10 mouse cellular contexts compared by ENCODE assay signal in genomic region chr12:112793601-112794355, GRCm38 (mm10). TPM values are rescaled to one million over a fixed set of nuclear protein-coding genes. Genes with fewer than 3 reads are reported as not detected.
DNase-seq lines count a peak whose midpoint lies in the region; ATAC-seq and TF ChIP-seq lines count a peak whose summit lies in the region.
"Had no signal": no experiment of that assay in that cellular context is flagged by ENCODE, and none has a peak within 500 bp of the region (broad histone marks: within the 10 kb centered on the region; RNA-seq: fewer than 3 reads in every experiment).

No protein-coding gene starts in this region.

- no peak for TF ChIP-seq CTCF in forebrain, postnatal 0 days (IDR thresholded peaks at IDR 0.05; ENCODE audit: low read depth)

- H3K4me3 ChIP-seq in forebrain, embryonic 10.5 days = no peak overlapping the region
- no peak overlapping the region for H3K4me3 ChIP-seq in forebrain, postnatal 0 days (ENCODE audit: low read depth, low read length)
- no peak overlapping the region for H3K4me3 ChIP-seq in lung, embryonic 15.5 days

- ATAC-seq in forebrain, postnatal 0 days = no peak
- ATAC-seq in lung, embryonic 15.5 days (ENCODE audit: borderline replicate concordance, extremely low read depth, low FRiP score, low TSS enrichment) = peak; percentile 44; the same call in 1 of the 2 replicates
- ATAC-seq: Patski had no signal

- H3K27ac ChIP-seq in forebrain, embryonic 10.5 days = peak overlapping the region; percentile 56; the same call in 1 of the 2 replicates
- H3K27ac ChIP-seq in forebrain, postnatal 0 days (ENCODE audit: low read depth, low read length) = no peak overlapping the region
- no peak overlapping the region for H3K27ac ChIP-seq in lung, embryonic 15.5 days
- H3K27ac ChIP-seq: kidney, postnatal 0 days had no signal

- 78% methylated on average over 13 of the region's 13 CpGs for WGBS in forebrain, embryonic 10.5 days
- 73% methylated on average over 13 of the region's 13 CpGs for WGBS in forebrain, postnatal 0 days
- 54% methylated on average over 13 of the region's 13 CpGs for WGBS in lung, embryonic 15.5 days

- H3K9ac ChIP-seq in forebrain, postnatal 0 days = no peak overlapping the region
- no peak overlapping the region for H3K9ac ChIP-seq in lung, embryonic 15.5 days

- peaks cover 34% of the 10 kb centered on the region for H3K27me3 ChIP-seq in forebrain, embryonic 10.5 days (ENCODE audit: poor library complexity, severe bottlenecking)
- no peaks in the 10 kb centered on the region for H3K27me3 ChIP-seq in forebrain, postnatal 0 days (ENCODE audit: insufficient read depth, low read length)
- peaks cover 12% of the 10 kb centered on the region for H3K27me3 ChIP-seq in lung, embryonic 15.5 days
- H3K27me3 ChIP-seq: Patski had no signal

- no peak overlapping the region for H3K4me2 ChIP-seq in forebrain, postnatal 0 days (ENCODE audit: low read depth)
- peak overlapping the region; percentile 21; the same call in 1 of the 2 replicates for H3K4me2 ChIP-seq in lung, embryonic 15.5 days

- no peaks in the 10 kb centered on the region for H3K36me3 ChIP-seq in forebrain, embryonic 10.5 days (replicated peaks)
- H3K36me3 ChIP-seq in forebrain, postnatal 0 days (ENCODE audit: insufficient read depth) = no peaks in the 10 kb centered on the region
- no peaks in the 10 kb centered on the region for H3K36me3 ChIP-seq in lung, embryonic 15.5 days

- H3K9me3 ChIP-seq in forebrain, embryonic 10.5 days = no peaks in the 10 kb centered on the region
- no peaks in the 10 kb centered on the region for H3K9me3 ChIP-seq in forebrain, postnatal 0 days (ENCODE audit: low read length)
- H3K9me3 ChIP-seq in lung, embryonic 15.5 days = no peaks in the 10 kb centered on the region

- no peak for DNase-seq in forebrain, embryonic 10.5 days (ENCODE audit: extremely low spot score, low spot score)
- no peak for DNase-seq in forebrain, postnatal 0 days
- DNase-seq in Muller cell, postnatal 12 days (ENCODE audit: inconsistent ontology term) = peak; percentile 63
- peak; percentile 89 to 91 for DNase-seq in heart, adult 18-20 months
- no peak for DNase-seq in spleen, adult 18-20 months
- no peak for DNase-seq in thymus, postnatal 14 days
- no peak for DNase-seq in T-cell, adult 2 months (ENCODE audit: low spot score)

- H3K4me1 ChIP-seq in forebrain, embryonic 10.5 days = peaks cover 31% of the 10 kb centered on the region
- peaks cover 4% of the 10 kb centered on the region; the same call in 1 of the 2 replicates for H3K4me1 ChIP-seq in forebrain, postnatal 0 days (ENCODE audit: insufficient read depth)
- H3K4me1 ChIP-seq in lung, embryonic 15.5 days = peaks cover 48% of the 10 kb centered on the region

RNA-seq across cellular contexts. Expression of gene Ahnak2, which starts 8.7 kb away (rescaled TPM):
- polyA plus RNA-seq in forebrain, embryonic 10.5 days (2016; fragmentation: Nextera tagmentation; extraction: Ambion mirVana) = 0.05 and 0.11 TPM in 2 replicates
- 2.5 and 3.0 TPM in 2 replicates for total RNA-seq in forebrain, postnatal 0 days (2014; rRNA removed)
- 0.88 and 1.3 TPM in 2 replicates for polyA plus RNA-seq in forebrain, postnatal 0 days (2015; fragmentation: Nextera tagmentation; extraction: Ambion mirVana)
- 10 to 100 TPM; 15.3 to 16.6 TPM for total RNA-seq in heart, adult 18-20 months (2021)
- 0.72 and 0.98 TPM in 2 replicates for polyA plus RNA-seq in lung, embryonic 15.5 days (2015; fragmentation: Nextera tagmentation; extraction: Ambion mirVana)

RNA-seq across cellular contexts. Expression of gene Clba1, which starts 15.0 kb away (rescaled TPM):
- polyA plus RNA-seq in forebrain, embryonic 10.5 days (2016; fragmentation: Nextera tagmentation; extraction: Ambion mirVana) = 11.3 and 12.3 TPM in 2 replicates
- total RNA-seq in forebrain, postnatal 0 days (2014; rRNA removed) = 17.6 and 19.5 TPM in 2 replicates
- 23.5 and 26.1 TPM in 2 replicates for polyA plus RNA-seq in forebrain, postnatal 0 days (2015; fragmentation: Nextera tagmentation; extraction: Ambion mirVana)
- 1 to 10 TPM; 2.0 to 2.2 TPM for total RNA-seq in heart, adult 18-20 months (2021)
- 6.9 and 7.4 TPM in 2 replicates for polyA plus RNA-seq in lung, embryonic 15.5 days (2015; fragmentation: Nextera tagmentation; extraction: Ambion mirVana)

RNA-seq across cellular contexts. Expression of gene Pld4, which starts 33.3 kb away (rescaled TPM):
- polyA plus RNA-seq in forebrain, embryonic 10.5 days (2016; fragmentation: Nextera tagmentation; extraction: Ambion mirVana) = 3.8 and 3.9 TPM in 2 replicates
- total RNA-seq in forebrain, postnatal 0 days (2014; rRNA removed) = 6.2 and 7.3 TPM in 2 replicates
- 8.0 and 8.1 TPM in 2 replicates for polyA plus RNA-seq in forebrain, postnatal 0 days (2015; fragmentation: Nextera tagmentation; extraction: Ambion mirVana)
- 1 to 10 TPM; 6.0 to 7.8 TPM for total RNA-seq in heart, adult 18-20 months (2021)
- polyA plus RNA-seq in lung, embryonic 15.5 days (2015; fragmentation: Nextera tagmentation; extraction: Ambion mirVana) = 12.7 and 17.9 TPM in 2 replicates

RNA-seq across cellular contexts. Expression of gene Cdca4, which starts 35.4 kb away (rescaled TPM):
- polyA plus RNA-seq in forebrain, embryonic 10.5 days (2016; fragmentation: Nextera tagmentation; extraction: Ambion mirVana) = 189 and 199 TPM in 2 replicates
- 28.8 and 31.3 TPM in 2 replicates for total RNA-seq in forebrain, postnatal 0 days (2014; rRNA removed)
- polyA plus RNA-seq in forebrain, postnatal 0 days (2015; fragmentation: Nextera tagmentation; extraction: Ambion mirVana) = 29.7 and 33.0 TPM in 2 replicates
- total RNA-seq in heart, adult 18-20 months (2021) = 1 to 10 TPM; 5.1 to 5.6 TPM
- polyA plus RNA-seq in lung, embryonic 15.5 days (2015; fragmentation: Nextera tagmentation; extraction: Ambion mirVana) = 125 and 129 TPM in 2 replicates

Comparison
In these comparisons a context has a peak if more than half of its experiments do, and no peak if none do; other contexts are left out.
1. DNase-seq: peak in Muller cell, postnatal 12 days (single experiment) and heart, adult 18-20 months (2 of 2); none in forebrain, embryonic 10.5 days (single experiment), forebrain, postnatal 0 days (single experiment), spleen, adult 18-20 months (0 of 2), thymus, postnatal 14 days (single experiment) and T-cell, adult 2 months (single experiment).